Mouse (Mus musculus) hindlimb bud, embryonic 11.5 days (tissue): ENCODE results near the gene Mrtfb.

ENCODE experiments used
- DNase-seq: peaks from one replicate; pipeline ENCODE4 v3.0.0-alpha.2; 2012; ENCODE audit warnings: low read depth, low spot score; ENCODE audit errors: extremely low spot score

The Mrtfb gene

DNA sequence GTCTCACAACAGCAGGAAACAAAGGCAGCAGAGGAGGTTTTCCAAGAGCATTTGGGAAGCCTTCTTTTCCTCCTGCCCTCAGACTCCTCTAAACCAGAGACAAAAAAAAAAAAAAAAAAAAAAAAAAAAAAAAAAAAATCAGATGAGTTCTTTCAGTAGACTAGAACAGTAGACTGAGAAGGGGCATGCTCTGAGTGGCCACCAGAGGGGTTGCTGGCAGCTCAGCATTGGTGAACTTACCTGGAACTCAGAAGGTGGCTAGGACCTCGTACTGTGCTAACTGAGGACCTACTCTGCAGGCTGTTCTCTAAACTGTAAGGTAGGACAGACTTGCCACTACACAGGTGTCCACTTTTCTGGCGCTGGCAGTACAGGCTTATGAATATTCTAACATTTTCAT, 179.3 kb downstream of the Mrtfb start:
- no peak for DNase-seq

DNA sequence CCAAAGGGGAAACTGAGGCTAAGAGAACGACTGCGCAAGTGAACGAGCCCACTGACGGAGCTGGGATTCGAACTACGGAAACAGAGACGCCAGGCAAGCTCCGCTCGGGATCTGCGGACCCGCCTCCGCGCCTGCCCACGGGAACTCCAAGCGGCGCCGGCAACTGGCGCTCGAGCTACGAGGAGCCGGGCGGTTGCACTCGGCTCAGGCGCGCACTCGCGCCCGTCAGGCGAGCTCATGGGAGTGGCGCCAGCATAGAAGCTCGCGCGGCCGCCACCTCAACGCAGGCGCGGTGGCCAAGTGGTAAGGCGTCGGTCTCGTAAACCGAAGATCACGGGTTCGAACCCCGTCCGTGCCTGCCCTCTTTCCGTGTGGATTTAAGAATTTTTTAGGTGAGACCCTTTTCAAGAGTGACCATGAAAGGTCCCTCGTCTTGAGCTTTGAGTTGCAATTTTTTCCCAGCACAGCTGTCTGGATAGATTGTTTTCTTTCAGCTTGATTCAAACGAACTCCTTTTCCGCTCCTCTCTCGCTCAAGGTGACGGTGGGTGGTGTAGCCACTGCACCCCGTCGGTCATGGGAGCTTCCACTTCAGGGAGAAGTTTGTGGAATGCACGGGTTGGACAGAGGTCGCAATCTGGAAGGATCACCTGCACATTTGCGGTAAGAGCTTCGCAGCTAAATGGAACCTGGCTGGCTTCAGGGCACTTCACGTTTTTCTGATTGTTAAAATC, 180.9 kb downstream of the Mrtfb start:
- DNase-seq: peak; percentile 88

DNA sequence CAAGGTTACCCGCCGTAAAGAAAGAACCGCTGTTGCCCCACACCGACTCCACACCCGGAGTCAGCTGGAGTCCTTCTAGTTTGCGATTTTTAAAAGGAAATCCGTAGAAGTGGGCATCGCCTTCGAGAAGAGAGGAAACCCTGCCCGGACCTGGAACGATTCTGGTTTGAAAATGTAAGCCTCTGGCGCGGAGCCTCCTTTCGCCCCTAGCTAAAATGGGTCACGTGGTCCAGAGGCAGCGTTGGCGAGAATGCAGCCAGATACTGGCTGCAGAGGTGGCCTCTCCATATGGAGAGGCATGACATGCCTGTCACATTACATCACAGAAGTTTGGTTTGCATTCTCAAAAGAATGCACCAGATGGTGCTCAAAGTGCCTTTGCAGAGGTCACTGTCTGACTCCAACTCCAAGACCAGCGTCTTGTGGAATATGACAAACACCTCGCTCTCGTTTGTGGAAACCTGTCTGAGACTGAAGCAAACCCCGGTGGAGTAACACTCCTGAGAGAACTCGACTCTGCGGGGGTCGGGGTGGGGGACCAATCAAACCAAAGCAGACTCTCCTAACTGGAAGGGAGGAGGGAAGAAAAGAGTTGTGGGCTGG, 181.6 kb downstream of the Mrtfb start:
- DNase-seq: peak; percentile 70

DNA sequence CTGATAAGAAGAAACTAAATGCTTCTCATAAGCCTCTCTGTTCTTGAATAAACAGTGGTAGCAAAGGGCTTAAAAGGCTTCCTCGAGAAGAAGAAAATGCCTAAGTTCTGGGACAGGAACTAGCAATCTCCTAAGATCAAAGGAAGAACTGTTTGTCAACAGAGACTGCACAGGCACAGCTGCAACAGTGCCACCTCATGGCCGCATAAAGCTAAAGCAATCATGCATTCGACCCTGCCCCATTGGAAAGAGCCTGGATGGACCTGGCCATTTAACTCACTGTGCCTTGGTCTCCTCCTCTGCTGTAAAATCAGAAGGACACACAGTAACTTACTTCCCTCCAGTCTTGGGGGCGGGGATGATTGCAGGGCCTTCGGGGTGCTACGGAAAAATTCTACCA, 184.2 kb downstream of the Mrtfb start:
- no peak for DNase-seq

DNA sequence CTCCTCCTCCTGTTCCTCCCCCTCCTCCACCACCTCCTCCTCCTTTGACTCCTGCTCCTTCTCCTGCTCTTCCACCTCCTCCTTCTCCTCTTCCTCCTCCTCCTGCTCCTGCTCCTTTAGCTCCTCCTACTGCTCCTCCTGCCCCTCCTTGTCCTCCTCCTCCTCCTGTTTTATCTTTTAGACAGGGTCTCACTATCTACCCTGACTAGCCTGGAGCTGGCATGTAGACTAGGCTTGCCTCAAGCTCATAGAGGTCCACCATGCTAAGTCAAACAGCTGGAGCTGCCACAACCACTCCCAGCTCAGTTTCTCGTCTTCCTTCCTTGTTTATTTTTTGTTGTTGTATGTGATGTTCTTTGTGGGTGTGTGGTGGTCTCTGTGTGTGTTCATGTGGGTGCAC, 187.5 kb downstream of the Mrtfb start:
- no peak for DNase-seq

DNA sequence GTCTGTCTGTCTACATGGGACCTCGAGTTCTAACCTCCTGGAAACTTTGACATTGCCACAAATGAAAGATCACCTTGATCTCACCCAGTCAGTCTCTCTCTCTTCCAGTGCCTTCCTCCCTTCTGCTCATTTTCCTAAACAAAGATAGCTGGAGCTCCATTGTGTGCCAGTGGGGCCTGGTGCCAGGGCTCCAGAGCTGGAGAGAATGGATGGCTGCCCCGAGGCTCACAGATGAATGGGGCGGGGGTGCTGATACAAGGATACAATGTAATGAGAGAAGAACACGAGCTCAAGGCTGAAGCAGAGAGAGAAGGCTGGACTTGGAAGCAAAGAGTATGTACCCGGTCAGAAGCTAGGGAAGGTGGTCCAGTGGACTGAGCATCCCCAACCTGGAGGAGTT, 189.2 kb downstream of the Mrtfb start:
- DNase-seq: no peak

DNA sequence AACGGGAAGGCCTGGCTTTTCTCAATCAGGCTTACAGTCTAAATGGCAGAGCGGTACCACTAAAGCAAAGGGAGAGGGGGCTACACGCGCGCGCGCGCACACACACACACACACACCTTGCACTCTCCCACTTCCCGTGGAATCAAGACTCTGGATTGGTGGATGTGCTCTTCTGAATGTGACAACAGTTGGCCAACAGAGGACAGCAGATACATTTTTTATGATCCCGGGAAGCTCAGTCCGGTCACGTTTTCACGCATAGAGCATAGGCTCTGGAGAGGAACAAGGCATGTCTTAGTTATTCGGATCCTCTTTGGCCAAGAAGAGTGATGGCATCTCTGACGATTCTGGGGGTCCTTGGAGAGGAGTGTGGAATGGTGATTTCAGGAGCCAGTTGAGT, 190.2 kb downstream of the Mrtfb start:
- DNase-seq: no peak

DNA sequence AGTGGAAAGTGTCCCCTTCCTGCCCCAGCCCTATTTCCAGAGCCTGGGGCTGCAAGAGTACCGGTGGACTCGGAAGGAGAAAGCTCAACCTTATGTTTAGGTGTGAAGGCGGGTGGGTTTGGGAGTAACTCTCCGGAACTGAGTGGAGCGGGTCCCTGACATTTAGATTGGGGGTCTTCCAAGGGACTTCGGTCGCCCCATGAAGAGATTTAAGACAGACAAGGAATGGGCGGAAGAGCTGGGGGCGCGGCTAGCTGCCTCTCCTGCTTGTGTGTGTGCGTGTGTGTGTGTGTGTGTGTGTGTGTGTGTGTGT, 190.6 kb downstream of the Mrtfb start:
- no peak for DNase-seq

DNA sequence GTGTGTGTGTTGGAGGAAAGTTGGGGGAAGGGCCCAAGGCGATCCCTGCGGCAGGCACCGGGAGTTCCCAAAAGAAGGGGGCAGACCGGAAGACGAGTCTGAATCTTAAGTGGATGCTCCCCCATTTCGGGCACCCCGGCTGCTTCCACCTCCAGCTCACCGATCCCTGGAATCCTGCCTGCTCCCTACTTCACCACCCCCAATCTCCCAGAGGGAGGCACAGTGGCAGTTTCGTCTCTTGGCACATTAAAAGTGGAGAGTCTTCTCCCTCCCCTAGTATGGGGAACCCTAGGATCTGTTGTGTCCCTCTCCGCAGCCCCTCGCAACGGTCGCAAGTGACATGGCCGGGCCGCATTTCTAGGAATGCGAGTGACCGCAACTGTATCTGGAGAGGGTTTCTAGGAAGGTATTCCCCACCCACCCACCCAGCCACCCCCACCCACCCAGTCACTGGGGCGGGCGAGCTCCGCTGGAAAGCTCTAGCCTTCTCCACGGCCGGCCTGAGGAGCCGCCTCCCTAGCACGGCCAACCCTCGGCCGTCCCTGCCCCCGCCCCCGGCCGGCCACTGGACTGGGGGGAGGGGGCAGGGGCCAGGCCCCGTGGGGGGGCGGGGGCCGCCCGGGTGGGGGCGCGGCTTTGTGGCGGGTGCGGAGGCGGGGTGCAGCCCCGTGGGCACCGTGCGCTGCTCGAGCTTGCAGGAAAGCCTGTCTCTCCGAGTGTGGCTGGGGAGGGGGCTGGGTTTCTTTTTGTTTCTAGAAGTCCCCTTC, 191.2 kb downstream of the Mrtfb start:
- DNase-seq: no peak

DNA sequence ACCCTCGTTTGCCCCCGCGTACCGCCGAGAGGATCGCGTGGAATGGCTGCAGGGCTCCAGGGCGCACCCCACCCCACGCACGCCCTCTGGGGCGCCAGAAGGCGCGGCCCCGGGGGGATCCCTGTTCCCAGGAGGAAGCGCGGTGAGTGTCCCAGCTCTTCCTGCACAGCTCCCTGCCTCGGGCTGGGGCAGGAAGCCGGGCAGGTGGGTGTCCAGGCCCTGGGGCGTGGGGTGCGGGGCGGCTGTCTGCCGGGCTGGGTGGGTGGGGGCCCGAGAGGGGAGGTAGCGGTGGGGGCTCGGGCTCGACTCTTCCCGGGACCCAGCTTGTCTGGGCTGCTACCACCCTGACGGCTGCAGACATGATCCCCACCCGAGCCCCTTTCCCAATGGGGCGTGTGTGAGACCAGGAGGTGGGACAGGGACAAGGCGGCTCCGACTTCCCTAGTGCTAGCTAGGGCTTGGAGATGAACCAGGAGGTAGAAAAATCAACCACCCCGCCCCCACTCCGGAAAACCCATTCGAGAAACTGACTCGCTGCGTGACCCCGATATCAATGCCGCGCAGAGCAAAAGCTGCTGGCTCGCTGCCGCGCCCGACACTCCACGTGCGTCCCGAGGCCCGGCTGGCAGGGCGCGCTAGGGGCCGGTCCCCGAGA, 191.9 kb downstream of the Mrtfb start:
- no peak for DNase-seq

DNA sequence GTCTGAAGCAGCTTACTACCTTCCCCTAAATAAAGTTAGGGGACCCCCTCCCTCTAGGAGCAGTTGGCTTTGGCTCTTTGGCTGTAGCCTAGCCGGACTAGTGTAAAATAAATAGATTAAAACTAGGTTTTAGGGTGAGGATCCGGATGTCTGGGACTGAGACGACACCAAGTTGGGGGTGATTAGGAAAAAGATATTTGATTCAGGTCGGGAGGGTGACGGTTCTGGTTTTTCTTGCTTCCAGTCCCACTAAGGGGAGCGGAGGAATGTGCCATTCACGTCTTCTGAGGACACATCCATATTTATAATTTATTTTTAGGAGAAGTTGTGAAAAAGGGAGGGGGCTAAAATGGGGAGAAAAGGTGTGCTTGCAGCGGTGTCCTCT, 192.4 kb downstream of the Mrtfb start:
- no peak for DNase-seq

DNA sequence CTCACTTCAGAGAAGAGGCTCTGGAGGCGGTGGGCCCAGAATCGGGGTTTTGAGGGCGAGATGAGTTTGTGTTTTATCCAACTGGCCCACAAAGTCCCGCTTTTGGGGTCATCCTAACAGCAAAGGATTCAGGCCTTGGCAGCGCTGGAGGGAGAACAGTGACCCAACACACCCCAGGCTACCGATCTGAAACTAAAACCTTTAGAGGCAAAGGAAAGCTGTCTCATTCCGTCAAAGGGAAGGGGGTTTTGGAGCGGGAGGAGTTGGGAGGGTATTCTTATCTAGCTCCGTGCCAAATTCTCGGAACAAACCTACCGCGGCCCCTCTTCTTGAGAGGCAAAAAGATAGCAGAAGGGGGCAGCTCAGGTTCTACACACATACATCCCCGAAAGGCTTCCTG, 193.2 kb downstream of the Mrtfb start:
- no peak for DNase-seq

DNA sequence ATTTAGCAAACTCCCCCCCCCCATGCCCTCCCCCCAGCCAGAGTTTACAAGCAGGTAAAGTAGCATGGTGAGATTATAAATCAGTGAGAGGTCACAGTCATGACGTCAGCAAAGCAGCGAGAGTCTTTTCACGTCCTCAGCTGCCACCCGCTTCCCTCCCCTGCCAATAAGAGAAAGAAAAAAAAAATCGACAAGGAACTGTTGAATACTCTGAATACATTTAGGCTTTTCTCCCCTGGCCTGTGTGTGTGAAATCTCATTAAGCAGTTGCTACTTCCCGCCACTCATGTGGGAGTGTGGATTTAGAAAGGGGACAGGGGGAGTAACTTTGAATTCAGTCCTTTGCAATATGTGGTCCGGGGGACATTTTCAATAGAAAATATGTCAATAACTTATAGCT, 194.6 kb downstream of the Mrtfb start:
- DNase-seq: no peak

DNA sequence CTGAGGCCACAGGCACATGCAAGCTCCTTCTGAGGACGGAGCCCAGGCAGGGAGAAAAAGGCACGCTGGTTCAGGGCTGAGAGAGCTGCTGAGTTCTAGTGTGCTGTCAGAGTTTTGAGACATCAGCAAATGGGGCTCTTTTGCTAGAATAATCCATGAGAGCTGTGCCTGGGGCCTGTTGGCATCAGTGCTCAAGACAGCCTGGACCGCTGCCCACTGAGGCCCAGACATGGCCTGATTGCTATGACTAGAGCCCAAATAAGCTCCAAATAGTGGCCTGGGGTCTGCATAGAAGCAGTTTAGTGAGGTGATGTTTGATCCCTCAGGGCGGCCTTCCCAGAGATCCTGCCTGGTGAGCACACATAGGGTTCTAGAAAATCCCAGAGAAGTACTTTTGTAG, 195.7 kb downstream of the Mrtfb start:
- no peak for DNase-seq

DNA sequence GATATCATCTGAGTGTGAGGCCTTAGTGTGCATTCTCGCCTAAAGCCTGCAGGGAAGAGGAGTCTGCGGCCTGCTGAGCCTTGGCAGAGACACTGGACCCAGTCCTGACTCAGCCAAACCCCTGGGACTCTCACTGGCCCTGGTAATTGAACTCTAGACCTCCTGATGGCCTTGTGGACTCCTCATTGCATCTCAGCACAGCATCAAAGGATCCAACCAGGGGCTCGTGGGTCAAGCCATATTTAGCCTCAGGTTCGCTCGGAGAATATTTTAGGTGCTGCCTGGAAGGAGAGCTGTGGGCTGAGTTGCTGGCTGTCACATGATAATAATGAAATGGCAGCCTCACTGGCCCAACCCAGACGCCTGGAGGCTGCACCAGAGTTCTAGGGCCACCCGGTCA, 196.4 kb downstream of the Mrtfb start:
- no peak for DNase-seq

DNA sequence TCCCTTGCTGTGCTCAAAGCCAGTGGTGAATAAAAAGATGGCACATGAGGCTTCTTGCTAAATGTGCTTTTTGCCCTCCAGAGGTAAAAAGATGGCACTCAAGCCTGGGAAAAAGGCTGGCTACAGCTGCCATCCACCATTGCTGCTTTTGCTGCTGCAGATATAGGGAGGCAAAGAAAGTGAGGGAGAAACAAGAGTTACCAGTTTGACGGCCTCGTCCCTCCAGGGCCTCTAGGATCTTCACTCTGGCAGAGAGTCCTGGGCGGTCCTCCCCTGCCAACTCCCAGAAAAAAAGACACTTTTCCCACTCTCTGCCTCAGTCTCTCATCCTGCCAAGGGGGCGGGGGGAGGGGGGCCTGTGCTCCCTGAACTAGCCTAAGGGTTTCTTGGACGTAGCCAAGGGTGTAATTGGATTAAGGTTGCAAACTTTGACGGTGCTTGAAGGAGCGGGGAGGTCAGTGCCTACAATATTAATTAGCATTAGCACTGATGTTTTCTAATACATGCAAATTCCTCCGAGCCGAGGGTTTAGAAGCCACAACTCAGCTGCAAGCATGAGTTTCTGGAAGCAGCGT, 197.8 kb downstream of the Mrtfb start:
- no peak for DNase-seq

DNA sequence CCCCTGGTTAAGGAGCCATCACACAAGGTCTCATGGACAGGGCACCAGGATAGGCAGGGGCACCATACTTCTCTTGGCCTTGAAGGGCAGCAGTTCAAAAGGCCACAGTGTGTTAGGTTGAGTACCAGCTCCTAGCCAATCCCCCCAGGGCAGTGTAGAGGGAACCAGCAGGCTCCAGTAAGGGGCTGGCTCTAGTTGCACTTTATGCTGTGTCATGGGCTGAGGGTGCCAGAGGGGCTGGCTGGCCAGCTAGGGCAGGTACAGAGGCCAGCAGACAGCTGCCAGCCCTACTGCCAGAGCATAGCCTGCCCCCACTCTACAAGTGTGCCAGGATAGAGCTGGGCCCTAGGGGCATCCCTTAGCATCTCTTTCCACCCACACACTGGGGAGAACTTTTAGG, 199.3 kb downstream of the Mrtfb start:
- DNase-seq: no peak

DNA sequence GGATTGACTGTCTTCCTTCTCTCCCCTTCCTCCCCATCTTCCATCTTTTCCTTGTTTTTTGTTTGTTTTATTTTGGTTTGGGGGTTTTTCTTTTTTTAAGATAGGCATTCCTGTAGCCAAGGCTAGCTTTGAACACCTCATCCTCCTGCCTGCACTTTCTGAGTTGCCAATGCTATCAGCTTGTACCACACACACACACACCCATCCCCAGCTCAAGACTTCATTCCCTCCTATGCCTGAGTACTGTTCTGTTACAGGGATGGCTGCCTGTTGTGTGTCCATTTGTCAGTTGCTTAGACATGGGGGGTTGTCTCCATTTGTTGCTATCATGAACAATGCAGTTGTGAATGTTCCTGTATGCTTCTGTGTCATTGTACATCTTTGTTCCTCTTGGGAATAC, 202.3 kb downstream of the Mrtfb start:
- no peak for DNase-seq

DNA sequence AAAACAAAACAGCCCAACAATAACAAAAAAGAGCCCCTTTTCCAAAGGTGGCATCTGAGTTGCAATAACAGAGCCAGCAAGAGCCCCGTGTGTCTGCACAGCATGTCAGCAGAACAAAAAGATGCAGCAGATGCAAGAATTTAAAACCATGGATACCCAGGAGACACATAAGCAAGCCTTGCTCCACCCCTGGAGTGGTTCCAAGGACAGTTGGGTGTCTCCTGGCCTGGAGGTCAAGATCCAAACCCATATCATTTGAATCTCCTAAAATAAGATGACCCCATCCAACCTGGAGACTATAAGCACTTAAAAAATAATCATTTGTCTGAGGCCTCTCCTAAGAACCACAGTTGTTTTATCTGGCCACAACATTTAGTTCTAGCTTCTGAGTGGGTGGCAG, 203.8 kb downstream of the Mrtfb start:
- DNase-seq: no peak

DNA sequence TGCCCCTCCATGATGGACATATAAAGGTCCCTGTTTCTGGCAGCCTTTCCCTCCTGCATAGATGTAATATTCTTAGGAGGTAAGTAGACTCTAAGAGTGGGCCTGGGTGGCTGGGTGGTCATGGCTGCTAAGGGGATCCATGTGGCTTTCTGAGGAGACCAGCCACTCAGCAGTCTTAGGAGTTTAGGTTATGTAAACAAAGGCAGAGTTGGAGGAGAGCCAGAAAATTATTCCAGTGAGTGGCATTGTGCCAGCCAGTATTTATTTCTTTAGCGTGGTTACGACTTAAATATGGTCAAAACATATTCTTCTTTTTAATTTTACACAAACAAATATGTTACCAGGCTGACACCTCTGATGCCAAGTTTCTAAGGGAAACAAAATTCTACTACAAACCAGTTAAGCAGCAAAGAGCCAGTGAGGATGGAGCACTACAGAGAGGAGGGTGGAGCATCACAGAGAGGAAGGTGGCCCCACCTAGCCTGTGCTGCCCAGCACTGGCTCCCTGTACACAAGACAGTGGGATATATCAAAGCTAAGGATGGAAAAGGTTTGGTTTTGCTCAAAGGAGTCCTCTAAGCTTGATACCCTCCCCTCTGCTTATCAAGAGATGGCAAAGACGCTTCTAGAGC, 204.6 kb downstream of the Mrtfb start:
- DNase-seq: no peak

DNA sequence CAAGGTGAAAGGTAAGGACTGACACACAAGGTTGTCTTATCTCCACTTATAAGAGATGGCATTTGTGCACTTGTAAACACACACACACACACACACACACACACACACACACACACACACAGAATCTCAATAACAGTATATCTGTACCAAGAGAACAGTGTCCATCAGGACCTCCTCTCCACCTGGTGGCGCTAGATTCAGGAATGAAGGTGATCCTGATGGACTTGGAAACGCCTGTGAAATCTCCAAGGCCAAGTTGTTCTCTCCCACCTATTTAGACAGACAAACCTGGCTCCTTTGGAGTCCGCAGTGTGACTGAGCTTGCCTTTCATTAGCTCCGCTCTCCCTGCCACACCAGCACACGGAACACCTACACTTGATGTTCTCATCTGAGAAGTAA, 208.4 kb downstream of the Mrtfb start:
- DNase-seq: no peak
